Mouse (Mus musculus): ENCODE results near the gene Gm4707.
"Not testable (repeated sequence)": the region's sequence is repeated elsewhere in the genome, so short reads cannot be mapped to it uniquely, and the experiment has no call there.

GRCm38 (mm10) chr17:71457361-71457760, 2.4 kb downstream of the Gm4707 start:
- TF ChIP-seq MAFK (IDR thresholded peaks at IDR 0.05; ENCODE audit: insufficient read depth, low read depth, low read length); HCFC1 (IDR thresholded peaks at IDR 0.05; ENCODE audit: borderline replicate concordance, insufficient read depth, low read length); ZNF384 (IDR thresholded peaks at IDR 0.05; ENCODE audit: low read depth, low read length): not testable (repeated sequence)

Measured in ES-E14 (cell line).